Mouse (Mus musculus) heart, embryonic 12.5 days (tissue): ENCODE data around the gene Pecam1. TPM values are rescaled to one million over a fixed set of nuclear protein-coding genes. Genes with fewer than 3 reads are reported as not detected.

ENCODE experiments used
- ATAC-seq: fragments of 200-750 bp; cut with Nextera tagmentation; 2 replicates; pipeline ENCODE4 v1.8.0; 2017; ENCODE audit warnings: moderate TSS enrichment, moderate library complexity; ENCODE audit not compliant: insufficient number of reproducible peaks, low FRiP score
- H3K27ac ChIP-seq: fragments of 300-500 bp; sonication (generic); 2 replicates; pipeline ENCODE4 v1.5.1; 2016; ENCODE audit warnings: mild to moderate bottlenecking, moderate library complexity; ENCODE audit not compliant: poor library complexity, severe bottlenecking
- H3K27me3 ChIP-seq: fragments of 300-500 bp; sonication (generic); replicated peaks from 2 replicates; pipeline ENCODE4 v1.6.1; 2016; ENCODE audit warnings: mild to moderate bottlenecking, moderate library complexity
- H3K36me3 ChIP-seq: fragments of 300-500 bp; sonication (generic); 2 replicates; pipeline ENCODE4 v1.6.1; 2016; ENCODE audit warnings: mild to moderate bottlenecking, moderate library complexity
- H3K4me1 ChIP-seq: fragments of 300-500 bp; sonication (generic); replicated peaks from 2 replicates; pipeline ENCODE4 v1.6.1; 2016; ENCODE audit warnings: mild to moderate bottlenecking
- H3K4me2 ChIP-seq: fragments of 300-500 bp; sonication (generic); 2 replicates; pipeline ENCODE4 v1.6.1; 2016; ENCODE audit warnings: mild to moderate bottlenecking, moderate library complexity
- H3K4me3 ChIP-seq: fragments of 300-500 bp; sonication (generic); 2 replicates; pipeline ENCODE4 v1.5.1; 2016; ENCODE audit warnings: mild to moderate bottlenecking
- H3K9ac ChIP-seq: fragments of 300-500 bp; sonication (generic); 2 replicates; pipeline ENCODE4 v1.6.1; 2016; ENCODE audit warnings: mild to moderate bottlenecking, moderate library complexity
- H3K9me3 ChIP-seq: fragments of 300-500 bp; sonication (generic); replicated peaks from 2 replicates; pipeline ENCODE4 v1.6.1; 2016; ENCODE audit warnings: mild to moderate bottlenecking, moderate library complexity
- WGBS: fragments of 180-500 bp; shearing (Covaris S2); methylation state at CpG from one replicate; pipeline ENCODE4 v1.1.7; 2016; 5-methylcytosine and 5-hydroxymethylcytosine counted together
- microRNA-seq: library from miRNA; unstranded; fragments of <30 nt; microRNA quantifications from one replicate; pipeline ENCODE4, GENCODE M21; 2017
- polyA plus RNA-seq: library from polyadenylated mRNA; unstranded; fragments of >200 nt; fragmentation: Nextera tagmentation; extraction: Ambion mirVana; gene quantifications from 2 replicates; pipeline ENCODE4 v1.2.1, GENCODE M21; 2016

Pecam1 gene
- polyA plus RNA-seq, 1 experiment from 2014 or later: 67.9 TPM

DNA sequence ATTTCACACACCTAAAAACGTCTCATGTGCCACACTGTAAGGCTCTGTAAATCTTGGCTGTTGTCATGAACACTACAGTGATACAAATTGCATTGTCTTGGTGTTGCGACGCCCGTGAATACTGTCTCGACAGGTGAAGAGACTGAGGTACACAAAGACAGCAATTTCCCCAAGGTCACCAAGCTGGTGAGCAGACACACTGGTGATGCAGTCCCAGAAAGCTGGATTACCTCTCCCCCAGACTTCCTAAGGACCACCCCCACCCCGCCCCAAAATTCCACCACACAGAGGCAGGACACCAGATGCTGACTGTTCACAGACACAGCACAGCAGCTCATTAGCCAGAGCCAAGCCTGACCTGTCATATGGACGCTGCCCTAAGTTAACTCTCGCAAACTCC, 140.7 kb downstream of the Pecam1 start:
- no peaks in the 10 kb centered on the region for H3K27me3 ChIP-seq
- no peak overlapping the region; the same call in 1 of the 2 replicates for H3K27ac ChIP-seq
- ATAC-seq: no peak
- no peaks in the 10 kb centered on the region for H3K9me3 ChIP-seq
- peaks cover 42% of the 10 kb centered on the region for H3K4me1 ChIP-seq
- peak overlapping the region; percentile 17; the same call in 1 of the 2 replicates for H3K4me2 ChIP-seq
- WGBS: 64% methylated on average over 8 of the region's 8 CpGs
- peaks cover 1% of the 10 kb centered on the region for H3K36me3 ChIP-seq
- H3K4me3 ChIP-seq: no peak overlapping the region
- H3K9ac ChIP-seq: no peak overlapping the region

- WGBS: 72% methylated on average over 6 of the region's 6 CpGs
- no peak for ATAC-seq
- H3K4me2 ChIP-seq: no peak overlapping the region
Observed at GRCm38 (mm10) chr11:106607316-106607715, 143.1 kb downstream of the Pecam1 start.

GRCm38 (mm10) chr11:106606042-106606441, 144.4 kb downstream of the Pecam1 start:
- ATAC-seq: no peak
- Histone ChIP-seq H3K36me3 (peaks cover 6% of the 10 kb centered on the region), H3K9me3 (no peaks in the 10 kb centered on the region), H3K4me3 (no peak overlapping the region), H3K9ac (no peak overlapping the region), H3K4me2 (no peak overlapping the region), H3K27ac (no peak overlapping the region), H3K4me1 (peaks cover 40% of the 10 kb centered on the region), H3K27me3 (no peaks in the 10 kb centered on the region)
- WGBS: 58% methylated on average over 5 of the region's 5 CpGs

More at GRCm38 (mm10) chr11:106607316-106607715, 143.1 kb downstream of the Pecam1 start:
- Histone ChIP-seq H3K9me3 (no peaks in the 10 kb centered on the region), H3K4me3 (no peak overlapping the region), H3K27me3 (no peaks in the 10 kb centered on the region), H3K27ac (no peak overlapping the region), H3K36me3 (peaks cover 6% of the 10 kb centered on the region), H3K9ac (no peak overlapping the region), H3K4me1 (peaks cover 39% of the 10 kb centered on the region)

Small RNA genes lying within 50 kb of the gene (microRNA-seq; reads per million reads assigned to microRNA genes)
- gene Gm25994 (not detected), gene Mir3064 (12.3 reads per million, percentile 27 among the genes with 10 or more reads in this experiment)

Other genes with a start within 250 kb of the Pecam1 start
- 19.8 and 20.2 TPM in 2 replicates for gene Tex2, start 137.2 kb downstream of the Pecam1 start, polyA plus RNA-seq
- 0.57 and 0.95 TPM in 2 replicates for gene Milr1, start 598 bp upstream of the Pecam1 start, polyA plus RNA-seq
- 6.9 and 7.6 TPM in 2 replicates for gene Polg2, start 28.9 kb upstream of the Pecam1 start, polyA plus RNA-seq
- gene Ddx5, start 38.6 kb upstream of the Pecam1 start, polyA plus RNA-seq: 243 and 248 TPM in 2 replicates
- gene Cep95, start 38.6 kb upstream of the Pecam1 start, polyA plus RNA-seq: 14.9 and 16.2 TPM in 2 replicates
- gene Smurf2, start 170.1 kb upstream of the Pecam1 start, polyA plus RNA-seq: 12.0 and 12.2 TPM in 2 replicates
- 301 and 321 TPM in 2 replicates for gene Kpna2, start 248.9 kb upstream of the Pecam1 start, polyA plus RNA-seq